Comparison of ENCODE assay signal across 8 mouse cellular contexts in the genomic region with DNA sequence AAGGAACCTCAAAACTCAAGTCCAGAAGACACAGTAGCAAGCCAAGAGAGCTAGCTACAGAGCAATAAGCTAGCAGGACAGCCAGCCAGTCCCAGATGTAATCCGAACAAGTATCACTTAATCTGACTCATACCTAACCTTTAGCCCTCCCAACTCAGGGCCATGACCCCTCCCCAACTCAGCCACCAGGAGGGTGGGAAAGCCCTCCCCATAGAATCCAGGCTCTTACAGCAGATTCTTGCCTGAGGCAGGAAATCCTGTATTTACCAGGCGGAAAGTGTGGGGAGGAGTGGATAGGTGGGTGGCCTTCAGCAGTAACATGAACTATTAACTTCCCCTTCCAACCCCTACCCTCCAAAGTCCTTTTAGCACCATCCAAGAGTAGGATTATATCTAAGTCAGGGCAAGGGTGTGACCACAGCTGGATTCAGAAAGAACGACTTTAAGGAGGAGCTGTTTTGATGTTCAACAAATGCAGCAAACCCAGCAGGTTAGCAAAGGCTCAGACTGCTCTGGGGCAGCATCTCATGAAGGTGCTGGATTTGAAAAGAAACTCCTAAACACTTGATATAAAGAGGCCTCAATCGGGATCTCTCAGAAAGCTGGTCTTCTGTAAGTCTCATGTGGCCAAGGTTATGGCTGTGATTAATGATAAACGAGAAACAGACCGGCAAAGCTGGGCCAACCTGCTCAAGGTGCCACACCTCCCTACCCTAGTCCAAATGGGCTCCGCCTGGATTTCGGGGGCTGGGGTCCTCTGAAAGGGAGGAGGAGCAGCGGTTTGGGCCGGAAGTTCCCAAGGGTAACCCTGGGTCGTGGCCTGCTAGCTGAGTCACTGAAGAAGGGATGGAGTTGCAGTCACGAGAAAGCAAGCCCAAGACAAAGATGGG. TPM values are rescaled to one million over a fixed set of nuclear protein-coding genes. Genes with fewer than 3 reads are reported as not detected.
DNase-seq lines count a peak whose midpoint lies in the region; ATAC-seq and TF ChIP-seq lines count a peak whose summit lies in the region.

A gene (plus strand): TSS at position 789 of the 890 bp plus-strand sequence.

- no peak for TF ChIP-seq POLR2A in limb, embryonic 14.5 days (IDR thresholded peaks at IDR 0.05; ENCODE audit: borderline replicate concordance, extremely low read depth, insufficient read depth, insufficient read length)

- WGBS in embryonic facial prominence, embryonic 10.5 days: 6% methylated on average over 12 of the region's 12 CpGs
- 8% methylated on average over 12 of the region's 12 CpGs for WGBS in hindbrain, embryonic 16.5 days
- WGBS in limb, embryonic 14.5 days: 8% methylated on average over 12 of the region's 12 CpGs
- 16% methylated on average over 12 of the region's 12 CpGs for WGBS in neural tube, embryonic 12.5 days

- peaks cover 82% of the 10 kb centered on the region for H3K4me1 ChIP-seq in embryonic facial prominence, embryonic 10.5 days
- H3K4me1 ChIP-seq in hindbrain, embryonic 16.5 days (ENCODE audit: control insufficient read depth, insufficient read depth, low read depth, low read length): peaks cover 41% of the 10 kb centered on the region
- H3K4me1 ChIP-seq in limb, embryonic 14.5 days (ENCODE audit: control insufficient read depth, insufficient read depth, low read length): peaks cover 24% of the 10 kb centered on the region
- H3K4me1 ChIP-seq in neural tube, embryonic 12.5 days: peaks cover 49% of the 10 kb centered on the region

- DNase-seq in urinary bladder, postnatal 25 days (ENCODE audit: low spot score): peak; percentile 62
- DNase-seq in urinary bladder, postnatal 14 days (ENCODE audit: low spot score): no peak
- peak; percentile 45 for DNase-seq in embryonic facial prominence, embryonic 10.5 days (ENCODE audit: low spot score)
- peak; percentile 20 for DNase-seq in limb, embryonic 14.5 days (ENCODE audit: low spot score)
- no peak for DNase-seq in frontal cortex, postnatal 25 days (ENCODE audit: low spot score in 2 of 2)

- peak within 1 kb of the TSS; percentile 93 for H3K9ac ChIP-seq in hindbrain, embryonic 16.5 days (ENCODE audit: low read depth, low read length)
- peak within 1 kb of the TSS; percentile 64 for H3K9ac ChIP-seq in limb, embryonic 14.5 days (ENCODE audit: low read depth, low read length, severe bottlenecking)
- H3K9ac ChIP-seq in neural tube, embryonic 12.5 days: peak within 1 kb of the TSS; percentile 78

- 0 out of 2 replicates have a peak, but pooled peaks have one; percentile 0 for ATAC-seq in hindbrain, embryonic 16.5 days
- ATAC-seq in limb, embryonic 14.5 days (ENCODE audit: low FRiP score, low read depth): 0 out of 2 replicates have a peak, but pooled peaks have one; percentile 0
- ATAC-seq in neural tube, embryonic 12.5 days (ENCODE audit: low FRiP score, low read depth): no peak
- ATAC-seq in monocyte, adult 5-6 weeks (replicated peaks; ENCODE audit: insufficient number of reproducible peaks, low FRiP score, low TSS enrichment, poor library complexity, severe bottlenecking): no peak

- H3K27me3 ChIP-seq in embryonic facial prominence, embryonic 10.5 days (replicated peaks; ENCODE audit: low read depth, poor library complexity, severe bottlenecking): peaks cover 22% of the 10 kb centered on the region
- H3K27me3 ChIP-seq in hindbrain, embryonic 16.5 days (replicated peaks; ENCODE audit: control insufficient read depth, insufficient read depth, low read length): no peaks in the 10 kb centered on the region
- H3K27me3 ChIP-seq in limb, embryonic 14.5 days (ENCODE audit: control insufficient read depth, insufficient read depth, low read length): no peaks in the 10 kb centered on the region
- H3K27me3 ChIP-seq in neural tube, embryonic 12.5 days (replicated peaks): no peaks in the 10 kb centered on the region

- peaks cover 25% of the 10 kb centered on the region for H3K36me3 ChIP-seq in embryonic facial prominence, embryonic 10.5 days (replicated peaks)
- peaks cover 23% of the 10 kb centered on the region for H3K36me3 ChIP-seq in hindbrain, embryonic 16.5 days (ENCODE audit: control insufficient read depth, insufficient read depth, low read length)
- peaks cover 31% of the 10 kb centered on the region for H3K36me3 ChIP-seq in limb, embryonic 14.5 days (ENCODE audit: control insufficient read depth, insufficient read depth, low read length)
- peaks cover 32% of the 10 kb centered on the region for H3K36me3 ChIP-seq in neural tube, embryonic 12.5 days

- peak within 1 kb of the TSS; percentile 78 for H3K27ac ChIP-seq in embryonic facial prominence, embryonic 10.5 days (replicated peaks)
- H3K27ac ChIP-seq in hindbrain, embryonic 16.5 days (ENCODE audit: low read depth, low read length): peak within 1 kb of the TSS; percentile 94
- peak within 1 kb of the TSS; percentile 76 for H3K27ac ChIP-seq in limb, embryonic 14.5 days (replicated peaks; ENCODE audit: low read depth, low read length)
- peak within 1 kb of the TSS; percentile 66 for H3K27ac ChIP-seq in neural tube, embryonic 12.5 days

- no peaks in the 10 kb centered on the region for H3K9me3 ChIP-seq in embryonic facial prominence, embryonic 10.5 days
- H3K9me3 ChIP-seq in hindbrain, embryonic 16.5 days (ENCODE audit: control insufficient read depth, low read length): no peaks in the 10 kb centered on the region
- no peaks in the 10 kb centered on the region for H3K9me3 ChIP-seq in limb, embryonic 14.5 days (ENCODE audit: control insufficient read depth, low read length)
- H3K9me3 ChIP-seq in neural tube, embryonic 12.5 days: no peaks in the 10 kb centered on the region

- peak within 1 kb of the TSS; percentile 83 for H3K4me3 ChIP-seq in embryonic facial prominence, embryonic 10.5 days
- peak within 1 kb of the TSS; percentile 94 for H3K4me3 ChIP-seq in hindbrain, embryonic 16.5 days (ENCODE audit: low read length)
- H3K4me3 ChIP-seq in limb, embryonic 14.5 days (replicated peaks; ENCODE audit: low read length): peak within 1 kb of the TSS; percentile 82
- H3K4me3 ChIP-seq in neural tube, embryonic 12.5 days: peak within 1 kb of the TSS; percentile 85

- H3K4me2 ChIP-seq in hindbrain, embryonic 16.5 days (ENCODE audit: low read length): peak within 1 kb of the TSS; percentile 61
- peak within 1 kb of the TSS; percentile 90 for H3K4me2 ChIP-seq in limb, embryonic 14.5 days (replicated peaks; ENCODE audit: low read depth, low read length, severe bottlenecking)
- peak within 1 kb of the TSS; percentile 90 for H3K4me2 ChIP-seq in neural tube, embryonic 12.5 days (replicated peaks)

RNA-seq across cellular contexts. Expression of the gene that starts here (rescaled TPM):
- polyA plus RNA-seq in embryonic facial prominence, embryonic 10.5 days (2016; fragmentation: Nextera tagmentation; extraction: Ambion mirVana): 16.5 and 31.6 TPM in 2 replicates
- 83.2 and 90.6 TPM in 2 replicates for polyA plus RNA-seq in hindbrain, embryonic 16.5 days (2015; fragmentation: Nextera tagmentation; extraction: Ambion mirVana)
- polyA plus RNA-seq in limb, embryonic 14.5 days (2012; rRNA removed): 20.7 and 21.8 TPM in 2 replicates
- polyA plus RNA-seq in limb, embryonic 14.5 days (2014; fragmentation: Nextera tagmentation; extraction: Ambion mirVana): 8.4 and 10.4 TPM in 2 replicates
- polyA plus RNA-seq in neural tube, embryonic 12.5 days (2016; fragmentation: Nextera tagmentation; extraction: Ambion mirVana): 84.0 and 99.7 TPM in 2 replicates
- total RNA-seq in monocyte, adult 5-6 weeks (2017): not detected in 3 replicates

Comparison
In these comparisons a context has a peak if more than half of its experiments do, and no peak if none do; other contexts are left out.
1. DNase-seq: peak in urinary bladder, postnatal 25 days (single experiment), embryonic facial prominence, embryonic 10.5 days (single experiment) and limb, embryonic 14.5 days (single experiment); none in urinary bladder, postnatal 14 days (single experiment) and frontal cortex, postnatal 25 days (0 of 2).
2. ATAC-seq: peak in hindbrain, embryonic 16.5 days (single experiment) and limb, embryonic 14.5 days (single experiment); none in neural tube, embryonic 12.5 days (single experiment) and monocyte, adult 5-6 weeks (single experiment).
3. Peak in every context shown above with its lines, with median percentiles within 50 percentile points of each other: H3K27ac ChIP-seq, H3K4me3 ChIP-seq, H3K4me2 ChIP-seq and H3K9ac ChIP-seq.